Mouse (Mus musculus) macrophage (primary cell): Measurements from ENCODE around the gene Papola. TPM values are rescaled to one million over a fixed set of nuclear protein-coding genes. Genes with fewer than 3 reads are reported as not detected.

ENCODE experiments used
- H3K27ac ChIP-seq: fragments of 350-480 bp; formaldehyde crosslinking; 2 replicates; pipeline ENCODE4 v1.9.0; 2021
- H3K36me3 ChIP-seq: fragments of 350-480 bp; formaldehyde crosslinking; 2 replicates; pipeline ENCODE4 v1.9.0; 2021; ENCODE audit errors: inconsistent target
- H3K4me3 ChIP-seq: fragments of 350-480 bp; formaldehyde crosslinking; 2 replicates; pipeline ENCODE4 v1.9.0; 2021; ENCODE audit errors: inconsistent target
- H3K79me2 ChIP-seq: fragments of 350-480 bp; formaldehyde crosslinking; 2 replicates; pipeline ENCODE4 v1.9.0; 2021; ENCODE audit errors: inconsistent target
- WGBS: methylation state at CpG from one replicate; pipeline ENCODE4 v1.1.7; 2026; ENCODE audit warnings: inconsistent platforms; ENCODE audit not compliant: missing documents; 5-methylcytosine and 5-hydroxymethylcytosine counted together
- polyA plus RNA-seq: library from polyadenylated mRNA; stranded (reverse); fragments of 250-400 nt; gene quantifications from 3 replicates; pipeline ENCODE4 v1.2.4, GENCODE M21; 2018; ENCODE audit warnings: inconsistent platforms

Papola gene
- polyA plus RNA-seq, 1 experiment from 2014 or later, result 86.0 TPM

GRCm38 (mm10) chr12:105862607-105863006 is 78.1 kb downstream of the Papola start:
- 94% methylated on average over 21 of the region's 22 CpGs for WGBS
- Histone ChIP-seq H3K79me2 (no peaks in the 10 kb centered on the region), H3K27ac (no peak overlapping the region), H3K4me3 (no peak overlapping the region), H3K36me3 (no peaks in the 10 kb centered on the region)

GRCm38 (mm10) chr12:105863436-105863835 is 78.9 kb downstream of the Papola start:
- H3K36me3 ChIP-seq, result no peaks in the 10 kb centered on the region
- H3K79me2 ChIP-seq, result no peaks in the 10 kb centered on the region
- 95% methylated on average over 11 of the region's 11 CpGs for WGBS
- H3K27ac ChIP-seq, result no peak overlapping the region
- no peak overlapping the region for H3K4me3 ChIP-seq

- Histone ChIP-seq H3K27ac (no peak overlapping the region), H3K4me3 (no peak overlapping the region), H3K36me3 (no peaks in the 10 kb centered on the region), H3K79me2 (no peaks in the 10 kb centered on the region)
- 100% methylated on average over 2 of the region's 2 CpGs for WGBS
These were observed 83.2 kb downstream of the Papola start for GRCm38 (mm10) chr12:105867646-105868045.

- Histone ChIP-seq H3K4me3 (no peak overlapping the region), H3K79me2 (no peaks in the 10 kb centered on the region), H3K36me3 (no peaks in the 10 kb centered on the region), H3K27ac (no peak overlapping the region)
- WGBS, result 13% methylated on average over 6 of the region's 6 CpGs
These were observed 84.7 kb downstream of the Papola start for GRCm38 (mm10) chr12:105869242-105869641.

GRCm38 (mm10) chr12:105869696-105870095 is 85.2 kb downstream of the Papola start:
- H3K36me3 ChIP-seq, result no peaks in the 10 kb centered on the region
- no peak overlapping the region for H3K4me3 ChIP-seq
- no peak overlapping the region for H3K27ac ChIP-seq
- H3K79me2 ChIP-seq, result no peaks in the 10 kb centered on the region
- WGBS, result 55% methylated on average over 11 of the region's 14 CpGs

GRCm38 (mm10) chr12:105873283-105873682 is 88.8 kb downstream of the Papola start:
- 50% methylated on average over 2 of the region's 2 CpGs for WGBS
- H3K4me3 ChIP-seq, result no peak overlapping the region
- no peaks in the 10 kb centered on the region for H3K79me2 ChIP-seq
- no peaks in the 10 kb centered on the region for H3K36me3 ChIP-seq
- no peak overlapping the region for H3K27ac ChIP-seq

GRCm38 (mm10) chr12:105875112-105875511 is 90.6 kb downstream of the Papola start:
- H3K27ac ChIP-seq, result no peak overlapping the region
- no peaks in the 10 kb centered on the region for H3K79me2 ChIP-seq
- no peaks in the 10 kb centered on the region for H3K36me3 ChIP-seq
- H3K4me3 ChIP-seq, result no peak overlapping the region
- WGBS, result 81% methylated on average over 17 of the region's 17 CpGs

GRCm38 (mm10) chr12:105876521-105876920 is 92.0 kb downstream of the Papola start:
- no peak overlapping the region for H3K27ac ChIP-seq
- no peaks in the 10 kb centered on the region for H3K36me3 ChIP-seq
- H3K79me2 ChIP-seq, result no peaks in the 10 kb centered on the region
- H3K4me3 ChIP-seq, result no peak overlapping the region
- 15% methylated on average over 11 of the region's 11 CpGs for WGBS

- Histone ChIP-seq H3K4me3 (no peak overlapping the region), H3K36me3 (no peaks in the 10 kb centered on the region), H3K27ac (no peak overlapping the region), H3K79me2 (no peaks in the 10 kb centered on the region)
- WGBS, result 89% methylated on average over 13 of the region's 13 CpGs
These were observed 92.4 kb downstream of the Papola start for GRCm38 (mm10) chr12:105876931-105877330.

- 95% methylated on average over 5 of the region's 5 CpGs for WGBS
These were observed 94.3 kb downstream of the Papola start for GRCm38 (mm10) chr12:105878746-105879145.

GRCm38 (mm10) chr12:105883799-105884514 is 99.5 kb downstream of the Papola start:
- 84% methylated on average over 10 of the region's 12 CpGs for WGBS
- no peak overlapping the region for H3K4me3 ChIP-seq
- H3K79me2 ChIP-seq, result no peaks in the 10 kb centered on the region
- H3K36me3 ChIP-seq, result no peaks in the 10 kb centered on the region
- no peak overlapping the region for H3K27ac ChIP-seq

More at GRCm38 (mm10) chr12:105878746-105879145, 94.3 kb downstream of the Papola start:
- Histone ChIP-seq H3K4me3 (no peak overlapping the region), H3K36me3 (no peaks in the 10 kb centered on the region), H3K79me2 (no peaks in the 10 kb centered on the region), H3K27ac (no peak overlapping the region)

GRCm38 (mm10) chr12:105884515-105885323 is 100.2 kb downstream of the Papola start:
- Histone ChIP-seq H3K4me3 (no peak overlapping the region), H3K36me3 (no peaks in the 10 kb centered on the region), H3K79me2 (no peaks in the 10 kb centered on the region), H3K27ac (no peak overlapping the region)
- 67% methylated on average over 22 of the region's 22 CpGs for WGBS
